Mouse (Mus musculus) thymus, adult 2 months (tissue): ENCODE data around the gene Pola1. TPM values are rescaled to one million over a fixed set of nuclear protein-coding genes. Genes with fewer than 3 reads are reported as not detected.

ENCODE experiments used
- DNase-seq: peaks from one replicate; pipeline ENCODE4 v3.0.0; 2021
- H3K27ac ChIP-seq: fragments of 200-500 bp; 2 replicates; pipeline ENCODE4 v1.5.1; 2012; ENCODE audit warnings: low read length, control low read depth; ENCODE audit not compliant: control insufficient read depth, insufficient read depth
- H3K27me3 ChIP-seq: fragments of 200-500 bp; 2 replicates; pipeline ENCODE4 v1.6.1; 2012; ENCODE audit warnings: mild to moderate bottlenecking, low read length, moderate library complexity, mixed read lengths; ENCODE audit not compliant: control insufficient read depth, insufficient read depth
- H3K36me3 ChIP-seq: fragments of 200-500 bp; 2 replicates; pipeline ENCODE4 v1.6.1; 2012; ENCODE audit warnings: mild to moderate bottlenecking, low read length, moderate library complexity; ENCODE audit not compliant: control insufficient read depth, insufficient read depth
- H3K4me1 ChIP-seq: fragments of 200-500 bp; replicated peaks from 2 replicates; pipeline ENCODE4 v1.6.1; 2012; ENCODE audit warnings: low read length; ENCODE audit not compliant: control insufficient read depth, insufficient read depth
- H3K4me3 ChIP-seq: fragments of 200-500 bp; 2 replicates; pipeline ENCODE4 v1.5.1; 2012; ENCODE audit warnings: mild to moderate bottlenecking, low read length, control low read depth, moderate library complexity; ENCODE audit not compliant: control insufficient read depth, insufficient read depth
- CTCF ChIP-seq: fragments of 200-500 bp; IDR thresholded peaks from 2 replicates; pipeline ENCODE4 v1.5.1; 2012; ENCODE audit warnings: mild to moderate bottlenecking, control low read depth, low read length, moderate library complexity, borderline replicate concordance; ENCODE audit not compliant: control insufficient read depth, poor library complexity, insufficient read depth; ENCODE audit errors: extremely low read depth
- POLR2A ChIP-seq: fragments of 200-500 bp; IDR thresholded peaks from 2 replicates; pipeline ENCODE4 v1.6.1; 2012; ENCODE audit warnings: mild to moderate bottlenecking, low read length, control low read depth, moderate library complexity; ENCODE audit not compliant: control insufficient read depth, poor library complexity, insufficient read depth; ENCODE audit errors: extremely low read depth
- WGBS: fragments of 180-500 bp; shearing (Covaris S2); methylation state at CpG from one replicate; pipeline ENCODE4 v1.1.7; 2018; 5-methylcytosine and 5-hydroxymethylcytosine counted together
- polyA plus RNA-seq: library from polyadenylated mRNA; depleted of rRNA; stranded (reverse); fragments of >200 nt; gene quantifications from 2 replicates; pipeline ENCODE4 v1.2.3, GENCODE M21; 2012

The Pola1 gene
- polyA plus RNA-seq, 1 experiment, result 2.2 TPM

DNA sequence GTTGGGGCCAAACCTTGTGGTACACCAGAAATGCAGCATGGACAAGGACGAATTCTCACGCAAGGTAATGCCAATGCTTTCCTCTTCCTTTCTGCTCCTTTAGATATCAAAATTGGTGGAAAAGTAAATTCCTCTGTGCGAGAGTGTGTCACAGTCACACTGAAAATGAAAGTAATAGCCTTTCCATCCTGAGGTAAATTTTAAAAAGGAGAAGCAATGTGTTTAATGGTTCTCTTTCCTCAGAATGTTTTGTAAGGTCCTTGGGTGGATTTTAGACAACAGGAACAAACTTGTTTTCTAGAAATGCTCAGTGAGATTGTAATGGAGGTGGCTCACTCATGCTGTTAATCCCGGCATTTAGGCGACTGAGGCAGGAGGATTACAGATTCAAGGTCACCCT lies 23.2 kb upstream of the Pola1 start:
- WGBS, result 43% methylated on average over 5 of the region's 5 CpGs
- TF ChIP-seq POLR2A (no peak), CTCF (no peak)

DNA sequence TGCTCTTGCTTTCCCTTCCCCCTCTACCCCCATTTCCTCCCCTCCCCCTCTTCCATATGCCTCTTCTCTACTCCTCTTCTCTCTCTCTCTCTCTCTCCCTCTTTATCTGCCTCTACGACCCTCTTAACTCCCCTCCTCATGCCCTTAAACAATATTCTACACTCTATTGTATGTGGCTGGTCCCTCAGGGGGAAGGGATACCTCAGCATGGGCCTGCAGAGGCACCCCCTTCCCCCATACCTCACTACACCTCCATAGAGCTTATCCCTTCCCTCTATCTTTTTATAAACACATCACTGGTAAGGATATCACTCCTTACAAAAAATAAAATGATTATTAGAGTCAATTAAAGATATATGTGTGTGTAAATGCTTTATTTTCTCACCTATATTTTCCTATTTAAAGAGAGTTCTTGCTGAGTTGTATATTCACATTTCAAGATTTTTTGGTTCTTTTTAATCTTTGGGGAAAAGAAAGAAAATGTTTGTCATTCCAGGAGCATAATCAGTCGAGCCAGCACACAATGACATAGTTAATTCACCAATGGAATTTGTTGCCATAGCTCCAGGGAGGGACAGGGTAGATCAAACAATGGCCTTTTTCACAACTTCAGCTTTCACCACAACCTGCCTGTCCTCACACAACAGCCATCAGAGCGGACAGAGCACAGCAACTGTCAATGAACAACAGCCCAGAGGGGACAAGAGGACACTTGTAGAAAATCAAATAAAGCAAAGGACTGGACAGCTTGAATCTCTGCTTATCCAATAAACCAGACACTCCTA lies 22.5 kb upstream of the Pola1 start, which contains the start of gene Pcyt1b:
Gene Pcyt1b (plus strand): TSS at position 646 of the 785 bp plus-strand sequence.
- TF ChIP-seq CTCF (no peak), POLR2A (no peak)
- no peak for DNase-seq
- no peak within 1 kb of the TSS for H3K4me3 ChIP-seq
- H3K27ac ChIP-seq, result no peak within 1 kb of the TSS
- no peaks in the 10 kb centered on the region for H3K36me3 ChIP-seq
- no peaks in the 10 kb centered on the region for H3K4me1 ChIP-seq
- 75% methylated on average over 3 of the region's 3 CpGs for WGBS
- H3K27me3 ChIP-seq, result no peaks in the 10 kb centered on the region

More for the DNA sequence above, 23.2 kb upstream of the Pola1 start:
- Histone ChIP-seq H3K27me3 (no peaks in the 10 kb centered on the region), H3K4me1 (no peaks in the 10 kb centered on the region), H3K4me3 (no peak overlapping the region), H3K36me3 (no peaks in the 10 kb centered on the region), H3K27ac (no peak overlapping the region)
- DNase-seq, result no peak

DNA sequence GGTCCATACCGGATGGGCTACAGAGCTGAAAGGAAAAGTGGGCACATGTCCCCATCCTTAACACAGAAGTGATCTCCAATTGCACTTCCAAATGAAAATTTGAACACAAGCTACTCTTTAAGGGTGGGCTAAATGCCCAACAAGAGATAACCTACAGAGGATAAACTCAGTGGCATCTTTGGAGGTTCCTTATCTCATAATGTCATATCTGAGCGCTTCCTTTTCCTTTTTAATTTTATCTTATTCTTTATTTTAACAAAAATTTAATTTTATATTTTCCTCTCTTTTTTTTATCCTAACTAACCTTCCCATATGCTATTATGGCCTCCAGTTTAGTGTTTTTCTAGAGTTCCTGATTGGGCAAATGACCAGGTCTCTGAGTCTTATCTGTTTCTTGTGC lies 18.8 kb upstream of the Pola1 start:
- Histone ChIP-seq H3K27me3 (no peaks in the 10 kb centered on the region), H3K4me1 (no peaks in the 10 kb centered on the region), H3K36me3 (no peaks in the 10 kb centered on the region), H3K27ac (no peak overlapping the region), H3K4me3 (no peak overlapping the region)
- no peak for DNase-seq
- 97% methylated on average over 2 of the region's 2 CpGs for WGBS
- TF ChIP-seq POLR2A (no peak), CTCF (no peak)

DNA sequence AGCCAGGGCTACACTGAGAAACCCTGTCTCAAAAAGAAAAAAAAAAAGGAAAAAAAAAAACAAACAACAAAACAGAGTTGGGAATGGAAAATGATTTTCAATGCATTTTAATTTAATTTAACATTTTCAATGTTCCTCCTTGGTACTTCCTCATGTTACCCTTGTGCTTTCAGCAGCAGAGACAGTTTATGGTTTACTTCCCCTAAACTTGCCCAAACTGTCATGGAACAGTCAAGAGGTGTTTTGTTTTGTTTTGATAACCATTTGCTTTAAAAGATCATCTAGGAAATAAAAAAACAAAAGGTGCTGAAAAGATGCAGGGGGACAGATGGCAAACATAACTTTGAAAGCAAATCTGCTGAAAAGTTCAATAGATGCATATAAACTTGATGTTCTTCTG lies 12.1 kb upstream of the Pola1 start:
- H3K27me3 ChIP-seq, result no peaks in the 10 kb centered on the region

DNA sequence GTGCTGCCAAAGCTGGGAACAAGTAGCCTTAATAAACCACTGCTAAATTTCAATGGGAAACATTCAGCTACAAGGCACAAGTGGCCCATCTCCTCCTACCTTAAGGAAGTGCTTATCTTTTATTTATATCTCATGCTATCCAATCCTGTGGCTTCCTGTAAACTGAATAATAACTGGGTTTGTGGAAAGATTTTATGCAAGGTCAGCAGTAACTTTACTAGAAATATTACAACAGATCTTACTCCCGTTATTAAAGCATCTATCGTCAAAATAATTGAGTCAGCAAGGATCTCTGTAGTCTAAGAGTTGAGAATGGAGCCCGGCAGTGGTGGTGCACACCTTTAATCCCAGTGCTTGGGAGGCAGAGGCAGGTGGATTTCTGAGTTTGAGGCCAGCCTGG lies 11.6 kb upstream of the Pola1 start:
- no peak for DNase-seq
- no peaks in the 10 kb centered on the region for H3K36me3 ChIP-seq
- H3K27ac ChIP-seq, result no peak overlapping the region
- no peaks in the 10 kb centered on the region for H3K4me1 ChIP-seq
- no peak overlapping the region for H3K4me3 ChIP-seq
- WGBS, result 95% methylated on average over 3 of the region's 3 CpGs
- no peaks in the 10 kb centered on the region for H3K27me3 ChIP-seq
- TF ChIP-seq POLR2A (no peak), CTCF (no peak)

More for the DNA sequence above, 12.1 kb upstream of the Pola1 start:
- TF ChIP-seq CTCF (no peak), POLR2A (no peak)
- Histone ChIP-seq H3K4me1 (no peaks in the 10 kb centered on the region), H3K4me3 (no peak overlapping the region), H3K27ac (no peak overlapping the region), H3K36me3 (no peaks in the 10 kb centered on the region)
- DNase-seq, result no peak

DNA sequence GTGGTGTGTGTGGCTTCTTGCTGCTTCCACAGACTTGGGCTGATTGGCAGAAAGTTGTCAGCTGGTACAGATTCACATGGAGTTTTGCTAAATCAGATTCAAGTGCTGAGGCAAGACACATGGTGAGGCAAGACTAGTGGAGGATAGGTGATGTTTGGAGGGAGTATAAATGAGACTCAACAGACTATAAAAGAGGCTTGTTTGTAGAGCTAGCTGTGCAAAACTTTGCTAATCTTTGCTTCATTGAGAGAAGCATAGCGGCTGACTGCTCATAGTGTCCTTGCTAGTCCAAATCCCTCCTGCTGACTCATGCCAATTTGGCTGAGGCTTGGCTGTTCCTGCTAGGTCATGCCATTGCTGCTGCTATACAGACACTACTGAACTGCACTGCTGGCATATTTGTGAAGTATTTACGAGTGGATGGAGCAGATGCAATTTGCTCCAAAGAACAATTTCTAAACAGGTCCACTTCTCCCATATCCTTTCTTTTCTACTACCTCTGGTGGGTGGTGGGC lies 3.0 kb upstream of the Pola1 start:
- Histone ChIP-seq H3K4me1 (no peaks in the 10 kb centered on the region), H3K36me3 (no peaks in the 10 kb centered on the region), H3K4me3 (no peak overlapping the region), H3K27me3 (no peaks in the 10 kb centered on the region), H3K27ac (no peak overlapping the region)
- 85% methylated on average over 2 of the region's 2 CpGs for WGBS
- no peak for DNase-seq
- no peak for TF ChIP-seq CTCF
- no peak for TF ChIP-seq POLR2A
